Mouse (Mus musculus) T-helper 1 cell (primary cell): ENCODE results near the gene Plekha7.

ENCODE experiments used
- in situ Hi-C: fragments of 300-600 bp; cut with MboI, MseI; formaldehyde crosslinking; loops from one replicate; pipeline ENCODE4 v1.15.1; 2025; ENCODE audit warnings: high pct_unique_total_duplicates

Plekha7 gene

DNA sequence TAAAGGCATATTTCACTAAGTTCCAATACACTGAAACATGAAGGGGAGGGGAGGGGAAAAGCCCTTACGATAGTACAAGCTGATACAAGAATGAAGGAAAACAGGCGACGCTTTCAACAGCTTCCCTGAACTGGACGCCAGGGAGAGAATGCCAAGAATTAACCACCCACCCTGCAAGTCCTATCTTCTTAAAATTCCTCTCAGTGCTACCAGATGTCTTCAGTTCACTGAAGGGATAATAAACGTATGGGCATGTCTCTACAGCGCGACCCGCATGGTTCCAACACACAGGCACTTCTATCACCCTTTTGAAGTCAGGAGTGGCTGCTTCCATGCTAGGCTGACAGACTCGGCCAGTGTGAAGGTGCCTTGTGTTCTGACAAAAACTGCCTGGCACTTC is 118.5 kb downstream of the Plekha7 start:
- in situ Hi-C loops = no loop called here

DNA sequence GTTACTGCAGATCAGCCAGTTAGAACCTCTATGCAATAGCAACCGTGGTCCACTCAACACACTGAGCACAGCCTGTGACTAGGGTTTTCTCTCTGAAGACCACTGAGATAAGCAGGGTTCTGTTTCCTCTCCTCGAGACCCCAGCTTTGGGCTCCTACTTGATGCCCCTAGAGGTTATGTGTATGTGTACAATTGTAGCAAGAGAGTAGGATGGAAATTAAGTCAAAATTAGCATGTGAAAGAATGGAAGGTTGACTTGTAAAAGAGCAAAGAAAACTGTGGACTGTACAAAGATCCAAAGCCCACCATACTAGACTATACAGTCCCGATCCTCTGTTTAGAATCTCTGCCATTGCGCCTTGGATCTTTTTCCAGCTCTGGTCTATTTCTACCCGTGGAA is 119.8 kb downstream of the Plekha7 start:
- in situ Hi-C loops = no loop called here

DNA sequence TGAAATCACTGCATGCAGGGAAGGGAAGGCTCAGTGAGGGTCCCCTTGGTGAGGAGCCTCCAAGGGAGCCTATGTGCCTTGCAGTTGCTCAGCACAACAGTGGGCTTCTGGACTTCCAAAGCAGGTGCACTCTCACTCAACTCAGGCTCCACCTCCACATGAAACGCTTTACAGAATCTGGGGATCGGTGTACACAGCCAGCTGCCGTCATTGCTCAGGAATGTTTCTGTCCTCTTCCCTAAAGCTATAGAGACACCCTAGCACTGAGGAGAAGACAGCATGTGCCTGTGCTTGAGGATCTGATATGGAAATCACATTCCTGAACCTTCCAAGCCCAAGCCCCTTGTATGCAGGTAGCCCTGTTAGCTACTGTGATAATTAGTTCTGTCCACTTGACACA is 120.7 kb downstream of the Plekha7 start:
- in situ Hi-C loops = no loop called here

DNA sequence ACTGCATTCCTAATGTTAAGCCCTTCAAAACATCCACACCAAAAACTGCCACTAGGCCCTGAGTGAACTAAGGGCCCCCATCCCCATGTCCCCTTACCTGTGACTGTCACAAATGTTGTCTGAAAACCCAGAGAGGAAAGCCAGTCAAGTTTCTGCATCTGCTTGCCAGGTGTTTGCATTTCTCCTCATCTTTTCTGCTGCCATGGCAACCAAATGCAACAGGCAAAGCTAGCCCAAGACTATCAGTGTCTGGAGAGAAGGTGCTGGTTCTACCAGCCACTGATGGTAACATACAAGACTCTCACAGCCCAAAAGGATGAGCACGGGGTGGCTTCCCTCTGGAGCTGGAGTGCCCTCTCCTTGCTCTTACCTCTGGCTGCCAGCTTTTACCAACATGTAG is 121.3 kb downstream of the Plekha7 start:
- in situ Hi-C loops = no loop called here

DNA sequence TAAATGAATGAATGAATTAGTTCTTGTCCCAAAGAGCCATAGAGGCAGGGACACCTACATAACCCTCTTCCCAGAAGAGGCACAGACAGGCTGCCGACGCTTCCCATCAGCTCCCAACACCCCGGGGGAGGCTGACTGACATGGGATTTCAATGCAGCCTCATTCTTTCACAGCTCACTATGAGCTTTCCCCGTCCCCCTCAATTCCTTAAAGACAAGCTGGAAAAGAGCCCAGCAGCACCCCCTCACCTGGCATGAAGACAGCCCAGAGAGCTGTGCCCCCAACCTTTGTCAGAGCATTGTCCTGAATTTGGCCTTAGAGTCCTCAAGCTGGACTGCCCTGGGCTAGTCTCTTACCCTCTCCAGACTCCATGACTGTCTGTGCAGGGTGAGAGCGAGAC is 122.0 kb downstream of the Plekha7 start:
- in situ Hi-C loops = no loop called here

DNA sequence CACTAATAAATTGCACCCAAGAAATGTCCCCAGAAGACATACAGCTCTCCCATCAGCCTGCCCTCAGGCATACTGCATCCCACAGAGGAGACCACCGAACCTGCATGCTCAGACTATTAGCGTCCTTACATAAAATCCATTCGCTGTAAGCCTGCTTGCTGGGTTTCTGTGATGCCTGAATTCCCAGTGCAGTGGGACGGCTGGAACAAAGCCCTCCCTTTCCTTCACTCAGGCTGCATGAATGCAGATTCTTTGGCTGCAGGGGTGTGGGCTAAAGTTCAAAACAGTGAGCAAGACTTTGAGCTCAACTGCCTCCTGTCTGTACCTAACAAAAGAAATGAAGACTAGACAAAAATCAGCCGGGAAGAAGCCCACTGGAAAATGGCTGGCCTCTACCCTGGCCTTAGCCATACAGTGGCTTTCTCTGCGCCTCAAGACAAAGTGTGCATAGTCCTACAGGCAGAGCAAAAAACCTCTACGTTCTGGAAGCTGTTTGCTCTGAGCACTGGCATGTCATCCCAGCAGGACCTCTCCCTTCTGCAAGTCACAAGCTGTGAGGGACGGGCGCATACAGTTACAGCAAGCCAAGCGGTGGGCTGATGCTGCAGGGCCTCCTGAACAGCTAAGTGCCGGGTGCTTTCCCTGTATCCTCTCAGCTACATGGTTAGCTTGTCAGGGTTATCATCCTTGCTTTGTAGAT is 123.7 kb downstream of the Plekha7 start:
- in situ Hi-C loops = no loop called here

DNA sequence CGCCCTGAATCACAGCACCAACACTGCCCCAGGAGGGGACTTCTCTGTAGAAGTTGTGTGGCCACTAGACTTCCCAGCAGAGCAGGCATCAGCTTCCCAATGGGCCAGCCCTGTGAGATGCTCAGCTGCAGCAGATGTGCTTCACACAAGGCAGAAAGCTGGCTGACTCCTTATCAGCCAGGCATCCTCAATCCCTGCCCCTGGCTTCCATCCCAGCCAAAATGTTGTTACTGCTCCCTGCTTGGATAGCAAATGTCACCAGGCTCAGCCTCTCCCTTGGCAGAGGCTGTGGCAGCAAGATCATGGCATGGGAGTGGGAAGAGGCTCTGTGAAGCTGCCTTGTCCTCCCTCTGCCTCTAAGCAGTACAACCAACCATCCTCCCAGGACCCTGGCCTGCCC is 125.7 kb downstream of the Plekha7 start:
- in situ Hi-C loops = no loop called here

DNA sequence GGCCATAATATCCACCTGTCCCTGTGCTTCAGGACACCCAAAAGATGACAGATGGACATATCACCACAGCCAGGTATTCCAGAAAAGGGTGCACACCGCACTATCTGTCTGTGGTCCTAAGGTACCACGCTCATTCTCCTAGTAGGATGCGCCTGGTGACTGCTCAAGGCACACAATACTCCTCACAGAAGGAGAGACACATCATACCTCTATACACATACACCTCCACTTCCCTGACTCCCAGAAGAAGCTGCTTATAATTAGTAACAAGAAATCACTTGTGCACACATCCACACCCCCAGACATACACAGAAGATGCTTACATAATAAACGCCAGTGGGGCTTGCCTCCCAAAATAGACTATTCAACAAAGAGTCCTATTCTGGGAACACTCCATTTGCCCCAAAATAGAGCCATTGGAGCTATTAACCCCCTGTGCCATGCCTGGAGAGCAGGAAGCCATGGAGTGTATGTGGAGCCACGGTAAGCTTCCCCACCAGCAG is 126.7 kb downstream of the Plekha7 start:
- in situ Hi-C loops = no loop called here

DNA sequence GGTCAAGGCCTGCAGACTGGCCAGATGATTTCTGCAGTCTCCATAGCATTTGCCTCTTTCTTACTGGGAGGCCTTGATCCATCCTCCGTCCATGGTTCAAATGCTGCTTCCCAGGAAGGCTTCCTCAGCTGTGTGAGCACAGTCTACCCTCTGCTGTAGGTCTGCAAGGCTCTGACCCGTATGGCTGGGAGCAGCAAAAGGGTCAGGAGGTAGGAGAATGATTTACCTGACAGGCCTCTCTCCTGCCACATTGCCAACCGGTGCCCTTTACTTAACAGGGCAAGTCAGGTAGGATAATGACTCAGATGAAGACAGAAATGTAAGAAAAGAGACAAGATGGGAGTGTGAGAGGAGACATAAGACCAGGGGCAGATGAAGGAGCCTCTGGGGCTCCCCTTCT is 129.3 kb downstream of the Plekha7 start:
- in situ Hi-C loops = no loop called here

DNA sequence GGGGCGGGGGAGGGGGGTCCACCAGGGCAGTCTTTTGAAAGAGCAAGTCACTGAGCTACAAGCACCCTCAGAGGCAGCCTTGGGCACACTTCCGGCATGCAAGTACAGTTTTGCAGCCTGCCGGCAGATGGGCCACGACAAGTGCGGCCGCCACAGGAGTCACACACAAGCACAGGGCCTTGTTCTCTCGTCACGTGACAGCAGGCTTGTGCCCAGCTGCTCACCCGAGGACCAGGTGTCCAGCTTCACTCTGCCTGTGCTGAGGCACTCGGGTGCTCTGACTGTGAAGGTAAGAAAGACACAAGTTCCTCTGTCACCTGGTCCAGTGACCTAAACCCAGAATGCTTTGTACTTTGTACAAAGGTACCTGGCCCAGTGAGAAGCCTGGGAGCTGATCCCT is 135.4 kb downstream of the Plekha7 start:
- in situ Hi-C loops = no loop called here

DNA sequence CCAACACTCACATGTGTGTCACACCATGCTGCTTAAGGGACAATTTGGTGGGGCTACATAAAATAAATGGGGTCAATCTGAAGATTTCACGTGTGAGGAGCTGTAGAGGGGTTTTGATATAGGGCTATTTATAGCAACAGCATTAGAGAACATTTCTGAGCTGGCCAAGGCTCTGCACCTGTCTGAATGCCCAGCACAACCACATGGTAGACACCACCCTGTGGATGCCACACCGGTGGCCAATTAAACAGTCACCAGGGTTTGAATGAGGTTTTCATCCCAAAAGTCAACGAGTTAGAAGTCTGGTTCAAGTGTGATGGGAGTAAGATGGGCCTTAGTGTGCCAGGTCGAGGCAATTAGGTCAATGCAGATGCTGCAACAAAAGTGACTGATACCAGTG is 138.8 kb downstream of the Plekha7 start:
- in situ Hi-C loops = no loop called here

DNA sequence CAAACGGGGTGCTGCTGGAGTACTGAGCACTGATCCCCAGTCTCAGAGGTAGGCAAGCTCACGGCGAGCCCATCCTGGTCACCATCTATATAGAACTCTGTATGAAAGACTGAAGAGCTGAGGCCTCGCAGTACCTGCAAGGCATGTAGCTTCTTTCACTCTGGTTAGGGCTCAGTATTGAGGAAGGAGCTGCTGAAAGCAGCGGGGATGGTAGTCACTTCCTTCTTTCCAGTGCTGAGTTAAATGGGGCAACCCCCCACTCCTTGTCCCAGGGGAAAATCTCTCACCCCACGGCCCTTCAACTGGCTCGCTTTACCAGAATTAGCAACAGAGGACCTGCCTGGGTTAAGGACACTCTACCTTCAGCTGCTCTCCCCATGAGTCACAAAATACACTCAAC is 140.0 kb downstream of the Plekha7 start:
- in situ Hi-C loops = no loop called here

DNA sequence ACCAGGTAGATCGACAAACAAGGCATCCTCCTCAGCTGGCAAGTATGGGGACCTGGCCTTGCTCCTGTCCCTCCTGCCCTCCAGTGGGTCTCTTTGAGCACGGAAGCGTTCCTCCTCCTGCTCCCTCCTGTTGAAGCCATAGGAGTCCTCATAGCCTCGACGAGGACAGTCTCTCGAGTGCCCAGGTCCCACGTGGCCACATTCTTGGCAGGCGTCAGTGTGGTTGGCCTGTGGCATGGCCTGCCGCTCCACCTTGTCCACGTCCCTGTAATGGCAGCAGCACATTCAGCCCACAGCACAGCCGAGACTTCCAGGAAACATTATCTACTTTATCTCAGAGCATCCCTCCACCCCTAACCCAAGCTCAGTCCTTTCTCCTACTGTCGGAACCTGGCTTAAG is 143.9 kb downstream of the Plekha7 start:
- in situ Hi-C loops = no loop called here

DNA sequence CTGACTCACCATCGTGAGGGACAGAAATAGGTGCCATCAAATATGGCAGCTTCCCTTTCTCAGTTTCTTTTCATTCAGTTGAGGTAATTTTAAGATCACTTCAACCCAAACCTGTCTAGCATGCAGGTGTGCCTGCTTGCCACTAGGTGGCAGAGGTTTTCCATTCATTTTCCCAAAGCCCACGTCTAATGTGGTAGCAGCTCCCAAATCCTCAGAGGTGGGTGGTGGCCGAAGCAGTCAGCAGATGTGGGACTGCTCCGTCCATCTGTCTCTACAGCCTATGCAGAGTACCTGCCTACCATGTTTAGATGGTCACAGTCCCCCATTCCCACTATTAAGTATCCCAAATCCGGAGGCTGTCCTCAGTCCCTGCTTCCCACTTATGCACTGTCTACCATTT is 146.6 kb downstream of the Plekha7 start:
- in situ Hi-C loops = no loop called here

DNA sequence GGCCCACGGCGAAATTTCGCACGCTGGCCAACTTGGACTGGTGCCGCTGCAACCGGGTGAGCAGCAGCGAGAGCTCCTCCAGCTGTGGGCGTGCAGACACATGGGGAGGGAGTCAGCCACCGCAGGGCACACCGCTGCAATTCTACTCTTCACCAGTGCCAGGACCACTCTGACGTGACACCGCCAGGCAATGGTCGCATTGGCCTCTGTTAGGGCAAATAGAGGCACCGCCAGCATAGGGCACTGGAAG is 151.4 kb downstream of the Plekha7 start:
- in situ Hi-C loops = no loop called here

DNA sequence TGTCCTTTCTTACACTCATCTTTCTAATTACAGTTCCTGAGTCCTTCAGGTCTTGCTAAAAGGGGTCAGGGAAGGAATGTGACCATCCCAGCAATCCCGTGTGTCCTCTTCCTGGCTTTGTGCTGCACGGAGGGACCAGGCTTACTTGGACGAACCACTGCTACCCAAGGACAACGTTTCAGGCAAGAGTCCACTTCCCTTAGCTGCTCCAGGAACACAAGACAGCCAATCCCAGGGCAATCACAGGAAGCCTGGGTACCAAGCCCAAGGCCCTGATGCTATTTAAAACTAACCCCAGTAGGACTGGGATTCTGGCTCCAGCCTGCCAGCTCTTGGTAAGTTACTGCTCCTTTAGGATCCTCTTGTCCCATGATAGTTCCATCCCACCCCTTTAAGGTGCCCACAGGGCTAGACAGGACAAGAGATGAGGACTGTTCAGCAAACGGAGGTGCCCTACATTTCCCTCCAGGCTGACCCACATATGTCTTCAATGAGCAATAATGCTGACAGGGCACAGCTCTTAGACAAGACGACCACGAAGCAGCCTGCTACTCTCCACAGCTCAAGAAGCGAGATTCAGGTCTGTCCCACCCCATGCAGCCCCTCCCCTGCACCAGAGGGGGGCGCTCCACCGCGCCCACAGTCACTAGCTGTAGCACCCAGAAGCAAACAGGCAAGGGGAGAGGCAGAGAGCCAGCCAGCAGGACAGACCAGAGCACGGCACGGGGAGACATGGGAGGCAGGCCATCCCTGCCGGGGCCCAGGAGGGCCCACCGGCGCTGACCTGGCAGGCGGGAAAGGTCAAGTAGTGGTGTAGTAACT is 151.9 kb downstream of the Plekha7 start:
- in situ Hi-C loops = no loop called here

DNA sequence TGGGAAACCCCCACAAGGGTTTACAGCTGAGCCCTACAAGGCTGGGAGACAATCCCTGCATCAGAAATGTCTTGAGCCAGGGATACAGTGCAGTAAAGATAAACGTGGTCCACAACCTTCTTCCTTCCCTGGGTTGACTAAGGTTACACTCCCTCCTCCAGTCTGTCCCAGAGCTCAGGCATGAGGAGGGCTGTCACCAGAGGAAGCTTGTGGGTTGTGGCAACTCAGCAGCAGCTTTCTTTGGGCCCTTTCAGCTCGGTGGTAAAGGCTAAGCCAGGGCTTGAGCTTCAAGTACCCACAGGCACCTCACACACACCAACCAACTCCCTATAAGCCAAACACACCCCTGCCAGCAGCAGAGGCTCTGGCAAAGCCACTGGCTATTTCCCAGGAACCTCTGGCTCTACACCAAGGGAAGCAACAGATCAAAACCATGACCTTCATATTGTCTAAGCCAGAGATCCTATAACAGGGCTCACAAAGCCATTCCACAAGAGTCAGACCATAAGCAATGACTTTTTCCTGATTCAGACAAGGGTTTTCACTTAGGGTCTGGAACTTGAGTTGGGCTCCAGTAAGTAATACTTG is 154.3 kb downstream of the Plekha7 start:
- in situ Hi-C loops = no loop called here

DNA sequence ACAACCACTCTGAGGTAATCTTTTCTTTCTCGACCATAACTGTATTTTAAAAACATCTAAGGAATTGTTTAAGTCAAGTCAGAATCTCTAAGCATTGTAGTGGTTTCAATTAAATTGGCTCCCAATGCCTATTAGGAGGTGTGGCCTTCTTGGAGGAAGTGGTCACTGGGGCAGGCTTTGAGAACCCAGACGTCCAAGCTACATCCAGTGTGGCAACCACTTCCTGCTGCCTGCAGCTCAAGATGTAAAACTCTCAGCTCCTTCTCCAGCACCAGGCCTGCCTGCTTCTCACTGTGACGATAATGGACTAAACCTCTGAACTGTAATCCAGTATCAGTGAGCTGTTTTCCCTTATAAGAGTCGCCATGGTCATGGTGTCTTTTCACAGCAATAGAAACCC is 158.6 kb downstream of the Plekha7 start:
- in situ Hi-C loops = no loop called here

DNA sequence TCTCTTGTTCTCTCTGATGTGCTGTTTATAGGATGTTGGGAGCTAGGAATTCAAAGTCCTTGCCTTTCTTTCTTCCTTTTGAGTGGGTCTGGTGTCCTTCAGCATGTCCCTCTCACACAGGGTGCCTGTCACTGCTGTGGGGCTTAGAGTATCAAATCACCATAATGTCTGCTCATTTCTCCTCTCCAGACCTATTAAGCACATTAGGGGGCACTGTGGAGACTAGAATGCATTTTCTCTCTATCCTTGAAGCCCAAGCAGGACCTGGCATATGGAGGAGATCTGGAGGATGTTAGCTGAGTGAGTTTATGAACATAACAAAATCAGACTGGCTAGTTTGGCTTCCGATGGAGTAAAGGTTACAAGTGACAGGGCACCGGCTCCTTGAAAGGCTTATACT is 161.1 kb downstream of the Plekha7 start:
- in situ Hi-C loops = no loop called here

DNA sequence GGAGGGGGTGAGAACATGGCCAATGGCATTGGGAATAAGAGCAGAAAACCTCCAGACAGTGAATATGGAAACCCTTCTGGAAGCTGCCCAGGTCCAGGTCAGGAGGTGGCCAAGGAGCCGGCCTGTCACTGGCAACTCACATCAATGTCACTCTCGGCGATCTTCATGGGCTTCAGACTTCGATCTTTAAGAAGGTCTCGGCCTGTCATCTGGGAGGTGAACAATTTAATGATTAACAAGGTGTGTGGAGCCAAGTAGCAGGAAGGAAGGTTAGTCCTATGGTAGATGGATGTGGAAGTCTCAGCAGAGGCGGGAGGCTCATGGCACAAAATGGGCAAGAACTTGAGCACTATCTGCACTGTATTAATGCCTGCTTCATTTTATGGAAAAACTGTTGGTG is 163.1 kb downstream of the Plekha7 start:
- in situ Hi-C loops = no loop called here

DNA sequence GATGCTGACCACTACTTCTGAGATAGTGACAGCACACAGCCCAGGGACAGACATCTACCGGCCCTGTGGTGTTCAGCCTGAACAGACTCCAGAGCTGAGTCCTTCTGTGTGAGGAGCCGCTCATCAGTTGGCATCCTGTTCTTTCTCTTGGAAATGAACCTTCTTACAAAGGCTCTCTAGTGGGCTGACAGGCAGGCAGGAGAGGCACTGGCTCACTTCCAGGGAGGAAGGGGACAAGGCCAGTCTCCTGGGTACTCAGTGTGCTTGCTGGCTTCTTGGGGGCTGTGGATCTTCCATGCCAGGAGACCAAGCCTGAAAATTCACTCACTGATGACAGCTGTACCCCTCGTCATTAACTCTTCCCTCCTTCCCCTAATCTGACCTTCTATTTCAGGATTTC is 170.5 kb downstream of the Plekha7 start:
- in situ Hi-C loops = no loop called here

DNA sequence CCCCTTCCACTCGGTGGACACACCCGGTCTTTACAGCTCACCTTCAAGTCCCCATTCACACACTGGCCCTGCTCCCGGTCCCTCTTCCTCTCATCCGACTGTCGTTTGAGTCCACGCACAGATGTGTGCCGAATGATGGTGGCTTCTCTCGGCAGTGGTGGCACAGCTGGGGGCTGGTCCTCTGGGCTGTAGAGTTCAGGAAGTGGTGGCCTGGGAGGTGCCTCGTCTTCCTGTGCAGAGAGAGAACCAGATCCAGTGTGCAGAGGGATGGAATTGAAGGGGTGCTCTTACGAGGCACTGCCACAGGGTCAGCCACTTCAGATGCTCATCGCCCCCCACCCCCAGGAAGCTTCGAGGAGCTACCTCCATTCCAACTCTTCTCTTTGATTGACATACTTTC is 171.0 kb downstream of the Plekha7 start:
- in situ Hi-C loops = no loop called here
